Mouse (Mus musculus) kidney, embryonic 14.5 days (tissue): ENCODE measurements around the gene Rogdi. TPM values are rescaled to one million over a fixed set of nuclear protein-coding genes. Genes with fewer than 3 reads are reported as not detected.

Experiments
- ATAC-seq: fragments of 200-750 bp; cut with Nextera tagmentation; 2 replicates; pipeline ENCODE4 v1.8.0; 2017; ENCODE audit warnings: moderate number of reproducible peaks, mild to moderate bottlenecking, moderate TSS enrichment, moderate library complexity; ENCODE audit not compliant: low FRiP score, low TSS enrichment
- H3K27ac ChIP-seq: fragments of 300-500 bp; sonication (generic); 2 replicates; pipeline ENCODE4 v1.5.1; 2014; ENCODE audit warnings: low read depth, mild to moderate bottlenecking, low read length, moderate library complexity, mixed read lengths
- H3K27me3 ChIP-seq: fragments of 300-500 bp; sonication (generic); 2 replicates; pipeline ENCODE4 v1.6.1; 2014; ENCODE audit warnings: mild to moderate bottlenecking, low read length; ENCODE audit not compliant: control insufficient read depth, insufficient read depth
- H3K36me3 ChIP-seq: fragments of 300-500 bp; sonication (generic); 2 replicates; pipeline ENCODE4 v1.6.1; 2014; ENCODE audit warnings: low read length, mixed read lengths; ENCODE audit not compliant: control insufficient read depth, insufficient read depth
- H3K4me1 ChIP-seq: fragments of 300-500 bp; sonication (generic); 2 replicates; pipeline ENCODE4 v1.6.1; 2014; ENCODE audit warnings: low read length, mixed read lengths; ENCODE audit not compliant: control insufficient read depth, insufficient read depth
- H3K4me2 ChIP-seq: fragments of 300-500 bp; sonication (generic); replicated peaks from 2 replicates; pipeline ENCODE4 v1.6.1; 2014; ENCODE audit warnings: low read depth, mild to moderate bottlenecking, low read length
- H3K4me3 ChIP-seq: fragments of 300-500 bp; sonication (generic); 2 replicates; pipeline ENCODE4 v1.5.1; 2014; ENCODE audit warnings: mild to moderate bottlenecking, low read length
- H3K9ac ChIP-seq: fragments of 300-500 bp; sonication (generic); 2 replicates; pipeline ENCODE4 v1.6.1; 2014; ENCODE audit warnings: low read depth, mild to moderate bottlenecking, low read length, moderate library complexity
- H3K9me3 ChIP-seq: fragments of 300-500 bp; sonication (generic); 2 replicates; pipeline ENCODE4 v1.6.1; 2016; ENCODE audit warnings: low read length; ENCODE audit not compliant: control insufficient read depth
- WGBS: fragments of 180-500 bp; shearing (Covaris S2); extraction: QIAGEN DNeasy Blood & Tissue Kit; methylation state at CpG from one replicate; pipeline ENCODE4 v1.1.7; 2014; 5-methylcytosine and 5-hydroxymethylcytosine counted together
- polyA plus RNA-seq: library from polyadenylated mRNA; unstranded; fragments of >200 nt; fragmentation: Nextera tagmentation; extraction: Ambion mirVana; gene quantifications from 2 replicates; pipeline ENCODE4 v1.2.1, GENCODE M21; 2014

Rogdi gene
- polyA plus RNA-seq, 1 experiment from 2014 or later: 86.2 TPM

DNA sequence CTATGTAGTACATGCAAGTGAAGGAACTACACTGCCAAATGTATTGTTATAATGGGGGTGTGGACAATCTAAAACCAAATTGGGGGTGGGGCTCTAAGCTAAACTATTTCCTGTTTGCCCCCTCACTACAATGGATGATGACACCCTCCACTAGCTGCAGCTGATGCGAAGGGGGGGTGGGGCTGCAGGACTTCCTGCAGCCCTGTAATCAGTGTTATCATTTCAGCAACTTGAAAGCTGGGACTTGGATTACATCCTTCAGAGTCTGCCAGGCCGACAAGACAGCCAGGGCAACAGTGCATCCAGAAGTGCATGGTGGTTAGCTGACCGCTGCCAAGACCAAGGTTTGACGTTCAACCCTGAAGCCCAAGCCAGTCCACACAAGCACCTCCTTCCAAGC is 41.7 kb downstream of the Rogdi start:
- Histone ChIP-seq H3K27ac (no peak overlapping the region), H3K4me3 (no peak overlapping the region), H3K36me3 (no peaks in the 10 kb centered on the region), H3K9ac (no peak overlapping the region), H3K4me1 (no peaks in the 10 kb centered on the region), H3K9me3 (no peaks in the 10 kb centered on the region), H3K4me2 (no peak overlapping the region), H3K27me3 (no peaks in the 10 kb centered on the region)
- no peak for ATAC-seq
- 75% methylated on average over 4 of the region's 4 CpGs for WGBS

DNA sequence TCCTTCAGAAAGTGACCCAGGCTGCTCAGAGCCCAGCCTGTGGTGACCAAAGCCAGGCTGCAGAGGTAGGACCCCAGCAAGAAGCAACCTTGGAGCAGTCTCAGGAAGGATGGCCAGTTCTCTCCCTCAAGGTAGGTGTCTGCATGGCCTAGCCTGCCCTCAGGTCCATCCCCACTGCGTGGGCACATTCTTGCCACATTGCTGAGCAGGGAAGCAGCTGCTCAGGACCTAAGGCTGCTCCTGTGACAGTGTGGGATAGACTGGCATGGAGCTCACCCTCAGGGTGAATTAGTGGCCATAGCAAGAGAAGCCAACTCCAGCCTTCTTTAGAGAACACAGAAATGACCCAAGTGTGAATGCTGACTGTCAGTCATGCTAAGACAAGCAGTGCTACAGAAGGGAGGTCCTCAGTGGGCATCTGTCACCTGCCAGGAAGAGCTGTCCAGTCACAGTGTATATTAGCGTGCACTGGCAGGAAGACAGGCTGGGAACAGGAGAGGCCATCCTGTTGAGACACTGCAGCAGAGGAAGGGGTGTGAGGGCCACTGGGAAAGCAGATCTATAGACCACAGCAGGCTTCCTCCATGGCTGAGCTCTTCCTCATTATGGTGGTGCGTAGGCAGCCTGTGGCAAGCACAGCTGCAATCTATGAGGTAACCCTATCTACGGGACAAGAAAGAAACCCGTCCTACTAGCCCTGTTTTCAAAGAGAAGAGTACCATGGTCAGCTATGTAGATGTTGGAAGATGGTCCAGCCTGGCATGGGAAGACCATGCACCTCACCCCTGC is 44.1 kb downstream of the Rogdi start:
- WGBS: 81% methylated on average over 5 of the region's 5 CpGs
- H3K4me2 ChIP-seq: no peak overlapping the region
- no peaks in the 10 kb centered on the region for H3K4me1 ChIP-seq
- no peaks in the 10 kb centered on the region for H3K36me3 ChIP-seq
- H3K9ac ChIP-seq: no peak overlapping the region
- H3K27ac ChIP-seq: no peak overlapping the region
- no peaks in the 10 kb centered on the region for H3K27me3 ChIP-seq
- H3K4me3 ChIP-seq: no peak overlapping the region
- H3K9me3 ChIP-seq: no peaks in the 10 kb centered on the region
- no peak for ATAC-seq

DNA sequence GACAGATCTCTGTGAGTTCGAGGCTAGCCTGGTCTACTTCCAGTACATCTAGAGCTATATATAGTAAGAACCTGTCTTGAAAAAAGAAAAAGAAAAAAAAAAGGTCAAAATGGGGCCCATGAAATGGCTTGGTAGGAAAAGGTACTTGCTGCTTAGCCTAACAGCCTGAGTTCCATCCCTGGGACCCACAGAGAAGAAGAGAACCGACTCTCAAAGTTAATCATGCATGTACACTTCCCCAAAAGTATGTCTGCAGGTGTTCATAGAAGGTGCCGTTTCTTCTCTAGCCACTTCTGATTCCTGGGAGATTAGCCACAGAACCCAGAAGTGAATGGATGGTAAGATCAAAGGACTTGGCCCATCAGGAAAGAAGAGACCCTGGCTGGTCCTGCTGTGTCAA is 44.9 kb downstream of the Rogdi start:
- ATAC-seq: no peak
- no peak overlapping the region for H3K4me2 ChIP-seq
- H3K27ac ChIP-seq: no peak overlapping the region
- no peaks in the 10 kb centered on the region for H3K9me3 ChIP-seq
- H3K4me3 ChIP-seq: no peak overlapping the region
- WGBS: 73% methylated on average over 3 of the region's 3 CpGs
- no peak overlapping the region for H3K9ac ChIP-seq
- H3K27me3 ChIP-seq: no peaks in the 10 kb centered on the region
- H3K36me3 ChIP-seq: no peaks in the 10 kb centered on the region
- H3K4me1 ChIP-seq: 0 out of 2 replicates have a peak, but pooled peaks cover under 1% of the 10 kb centered on the region

DNA sequence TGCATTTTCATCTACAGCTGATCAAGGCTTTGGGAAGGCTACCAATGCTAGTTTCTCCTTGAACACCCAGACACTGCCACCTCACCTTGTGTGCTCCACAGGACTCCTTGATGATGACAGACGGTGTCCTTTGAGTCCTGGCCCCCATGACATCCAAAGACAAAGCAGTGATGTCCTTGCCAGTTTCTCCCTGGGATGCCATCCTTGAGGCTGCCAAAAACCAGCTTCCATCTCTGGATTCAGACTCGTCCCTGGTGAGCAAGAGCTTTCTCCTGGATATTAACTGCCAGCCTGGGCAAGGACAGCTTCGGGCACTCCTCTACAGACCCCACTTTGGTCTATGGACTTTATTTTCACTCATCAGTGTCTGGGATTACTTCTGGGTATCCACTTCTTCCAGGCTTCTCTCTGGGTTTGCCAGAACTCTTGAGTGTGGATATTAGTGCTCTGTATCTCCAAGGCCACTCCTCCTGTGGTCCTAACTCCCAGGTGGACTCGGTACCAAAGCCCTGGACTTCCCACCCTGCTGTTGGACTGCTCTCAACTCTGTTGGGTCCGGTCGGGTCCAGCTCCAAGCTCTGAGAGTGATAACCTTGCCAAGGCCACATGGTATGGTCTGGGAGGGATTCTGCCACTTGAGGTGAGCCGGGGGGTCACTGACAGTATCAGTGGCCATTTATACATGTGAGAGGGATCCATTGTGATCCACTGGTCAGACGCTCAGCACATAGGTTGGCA is 47.8 kb downstream of the Rogdi start:
- H3K4me3 ChIP-seq: no peak overlapping the region
- no peak for ATAC-seq
- no peak overlapping the region for H3K9ac ChIP-seq
- H3K27ac ChIP-seq: no peak overlapping the region
- 92% methylated on average over 8 of the region's 8 CpGs for WGBS
- H3K27me3 ChIP-seq: no peaks in the 10 kb centered on the region
- no peaks in the 10 kb centered on the region for H3K9me3 ChIP-seq
- no peaks in the 10 kb centered on the region for H3K36me3 ChIP-seq
- H3K4me2 ChIP-seq: peak overlapping the region; percentile 67; the same call in 1 of the 2 replicates
- H3K4me1 ChIP-seq: peaks cover 4% of the 10 kb centered on the region; the same call in 1 of the 2 replicates

DNA sequence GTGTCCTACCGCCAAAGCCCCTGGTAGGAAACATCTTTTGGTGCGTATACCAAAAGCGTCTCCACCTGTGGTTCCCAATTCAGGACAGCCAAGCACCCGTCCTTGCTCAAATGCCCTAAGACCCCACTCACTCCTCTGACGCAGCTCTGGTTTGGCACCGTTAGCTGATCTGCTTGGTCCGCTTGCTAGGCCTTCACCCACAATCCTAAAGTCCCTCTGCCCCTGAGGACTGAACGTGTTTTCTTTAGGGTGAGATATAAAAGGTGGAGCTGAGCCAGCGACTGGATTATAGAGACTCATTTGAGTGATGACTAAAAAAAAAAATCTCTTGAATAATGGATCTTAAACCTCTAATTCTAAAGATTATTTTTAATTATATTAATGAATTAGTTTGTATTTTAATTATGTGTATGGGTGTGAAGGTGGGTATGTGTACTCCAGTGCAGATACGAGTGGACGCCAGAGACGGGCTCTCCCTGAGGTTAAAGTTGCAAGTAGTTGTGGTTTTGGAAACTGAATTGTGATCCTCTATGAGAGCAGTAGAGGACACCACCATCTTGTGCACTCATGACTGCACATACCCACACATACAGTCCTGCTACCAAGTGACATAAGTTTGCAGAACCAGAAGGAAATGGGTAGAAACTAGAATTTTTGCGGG is 48.5 kb downstream of the Rogdi start:
- WGBS: 22% methylated on average over 13 of the region's 13 CpGs
- peaks cover 4% of the 10 kb centered on the region; the same call in 1 of the 2 replicates for H3K4me1 ChIP-seq
- H3K4me3 ChIP-seq: peak overlapping the region; percentile 95
- ATAC-seq: peak; percentile 17
- H3K9me3 ChIP-seq: no peaks in the 10 kb centered on the region
- H3K9ac ChIP-seq: peak overlapping the region; percentile 87
- peak overlapping the region; percentile 25; the same call in 1 of the 2 replicates for H3K27ac ChIP-seq
- H3K36me3 ChIP-seq: peaks cover 3% of the 10 kb centered on the region; the same call in 1 of the 2 replicates
- H3K4me2 ChIP-seq: peak overlapping the region; percentile 67
- no peaks in the 10 kb centered on the region for H3K27me3 ChIP-seq

DNA sequence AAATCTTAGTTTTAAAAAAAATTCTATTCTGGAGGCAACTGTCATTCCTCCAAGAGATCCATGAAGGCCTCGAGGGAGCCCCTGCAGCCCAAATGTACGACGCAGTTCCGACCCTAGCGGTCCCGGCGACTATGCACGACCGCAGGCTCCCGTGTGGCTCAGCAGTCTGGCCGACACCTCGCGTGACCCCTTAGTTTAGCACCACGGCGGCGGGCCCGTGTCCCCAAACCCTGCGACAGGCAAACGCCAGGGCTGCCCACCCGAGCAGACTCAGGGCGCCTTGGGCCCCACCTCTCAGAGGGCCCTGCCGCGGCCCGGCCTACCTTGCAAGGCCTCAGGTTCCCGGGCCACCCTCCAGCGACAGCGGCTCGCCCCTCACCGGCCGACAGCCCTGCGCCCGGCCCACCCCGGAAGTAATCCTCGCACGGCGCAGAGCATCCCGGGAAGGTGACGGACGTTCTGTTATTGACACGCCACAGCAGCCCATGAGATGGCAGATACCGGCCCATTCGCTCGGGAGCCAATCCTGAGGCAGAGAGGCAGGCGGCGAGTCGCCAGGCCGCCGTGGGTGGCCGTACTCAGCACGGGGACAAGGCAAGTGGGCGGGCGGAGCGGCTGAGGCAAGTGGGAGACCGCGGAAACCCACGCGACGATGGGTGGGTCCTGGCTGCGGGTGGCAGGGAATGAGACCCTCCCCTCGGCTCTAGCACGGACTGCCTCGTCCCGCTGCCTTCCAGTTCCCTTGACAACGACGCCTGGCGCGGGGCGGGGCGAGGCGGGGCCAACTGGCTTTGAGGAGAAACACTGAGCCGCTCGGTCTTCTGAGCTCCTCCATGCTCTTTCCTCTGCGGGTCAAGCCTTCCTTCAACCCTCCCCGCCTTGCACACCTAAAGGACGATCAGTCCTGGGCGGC is 49.3 kb downstream of the Rogdi start, which contains the start of gene Anks3:
Gene Anks3, minus strand, starts transcription at position 409 of the 913 bp plus-strand sequence.
- ATAC-seq: peak; percentile 99
- H3K9ac ChIP-seq: peak within 1 kb of the TSS; percentile 87
- WGBS: under 1% methylated on average over 75 of the region's 76 CpGs
- H3K27me3 ChIP-seq: no peaks in the 10 kb centered on the region
- H3K4me1 ChIP-seq: peaks cover 4% of the 10 kb centered on the region; the same call in 1 of the 2 replicates
- peaks cover 3% of the 10 kb centered on the region; the same call in 1 of the 2 replicates for H3K36me3 ChIP-seq
- H3K9me3 ChIP-seq: no peaks in the 10 kb centered on the region
- peak within 1 kb of the TSS; percentile 67 for H3K4me2 ChIP-seq
- peak within 1 kb of the TSS; percentile 95 for H3K4me3 ChIP-seq
- H3K27ac ChIP-seq: peak within 1 kb of the TSS; percentile 25; the same call in 1 of the 2 replicates

DNA sequence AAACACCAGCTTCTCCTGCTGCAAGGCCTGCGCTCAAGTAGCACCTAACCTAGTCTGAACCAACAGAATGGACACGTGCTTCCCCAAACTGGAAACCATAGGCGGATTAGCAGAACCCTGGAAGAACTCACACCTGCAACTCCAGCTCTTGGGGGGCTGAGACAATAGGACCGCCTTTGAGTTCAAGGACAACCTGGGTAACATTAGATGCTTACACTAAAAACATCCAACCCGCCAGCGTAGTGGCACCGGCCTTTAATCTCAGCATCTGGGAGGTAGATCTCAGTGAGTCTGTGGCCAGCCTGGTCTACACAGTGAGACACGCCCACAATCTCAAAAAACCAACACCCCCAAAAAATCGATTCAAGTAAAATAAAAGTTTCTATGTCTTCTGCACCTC is 50.0 kb downstream of the Rogdi start:
- H3K4me2 ChIP-seq: peak overlapping the region; percentile 67
- H3K27ac ChIP-seq: no peak overlapping the region
- no peaks in the 10 kb centered on the region for H3K27me3 ChIP-seq
- H3K4me3 ChIP-seq: peak overlapping the region; percentile 95
- H3K36me3 ChIP-seq: peaks cover 3% of the 10 kb centered on the region; the same call in 1 of the 2 replicates
- H3K9ac ChIP-seq: peak overlapping the region; percentile 87
- 47% methylated on average over 9 of the region's 9 CpGs for WGBS
- H3K4me1 ChIP-seq: peaks cover 4% of the 10 kb centered on the region; the same call in 1 of the 2 replicates
- ATAC-seq: no peak
- no peaks in the 10 kb centered on the region for H3K9me3 ChIP-seq

DNA sequence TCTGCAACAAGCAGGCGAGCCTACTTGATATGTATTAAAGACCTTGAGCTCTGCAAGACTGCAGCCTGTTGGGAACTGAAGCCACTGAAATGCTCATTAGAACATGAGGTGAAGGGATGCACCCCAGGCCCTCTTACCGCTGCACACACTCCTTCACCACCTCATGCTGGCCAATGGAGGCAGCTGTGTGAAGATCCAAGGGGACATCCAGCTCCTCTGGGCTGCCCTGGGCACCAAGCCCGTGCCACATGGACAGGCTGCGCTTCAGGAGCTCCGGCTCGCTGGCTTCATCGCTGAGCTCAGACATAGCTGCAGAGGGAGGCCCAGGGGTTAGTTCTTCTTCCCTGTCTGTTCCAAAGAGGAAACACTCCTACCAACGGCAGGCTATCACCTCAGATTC is 53.1 kb downstream of the Rogdi start:
- no peak overlapping the region for H3K9ac ChIP-seq
- H3K36me3 ChIP-seq: peaks cover 26% of the 10 kb centered on the region
- H3K4me1 ChIP-seq: peaks cover 4% of the 10 kb centered on the region; the same call in 1 of the 2 replicates
- no peak for ATAC-seq
- no peak overlapping the region for H3K4me3 ChIP-seq
- H3K9me3 ChIP-seq: no peaks in the 10 kb centered on the region
- no peak overlapping the region for H3K27ac ChIP-seq
- no peak overlapping the region for H3K4me2 ChIP-seq
- 89% methylated on average over 8 of the region's 8 CpGs for WGBS
- no peaks in the 10 kb centered on the region for H3K27me3 ChIP-seq
